Mouse (Mus musculus): ENCODE results near the gene Dusp16. TPM values are rescaled to one million over a fixed set of nuclear protein-coding genes. Genes with fewer than 3 reads are reported as not detected.

The Dusp16 gene
- polyA plus RNA-seq, 1 experiment = 8.4 TPM

Other genes with a start within 250 kb of the Dusp16 start
- 26.7 and 26.8 TPM in 2 replicates for gene Lrp6, start 225.7 kb downstream of the Dusp16 start, polyA plus RNA-seq (2012; rRNA removed)
- gene Mansc1, start 160.1 kb downstream of the Dusp16 start, polyA plus RNA-seq (2012; rRNA removed) = 7.6 and 9.2 TPM in 2 replicates
- gene Borcs5, start 153.1 kb downstream of the Dusp16 start, polyA plus RNA-seq (2012; rRNA removed) = 39.4 and 39.6 TPM in 2 replicates
- gene Crebl2, start 37.5 kb upstream of the Dusp16 start, polyA plus RNA-seq (2012; rRNA removed) = 29.2 and 30.2 TPM in 2 replicates
- 27.8 and 28.2 TPM in 2 replicates for gene Gpr19, start 106.0 kb upstream of the Dusp16 start, polyA plus RNA-seq (2012; rRNA removed)
- gene Cdkn1b, start 127.8 kb upstream of the Dusp16 start, polyA plus RNA-seq (2012; rRNA removed) = 28.7 and 30.1 TPM in 2 replicates
- 11.7 and 14.8 TPM in 2 replicates for gene Apold1, start 189.1 kb upstream of the Dusp16 start, polyA plus RNA-seq (2012; rRNA removed)
- gene Ddx47, start 219.0 kb upstream of the Dusp16 start, polyA plus RNA-seq (2012; rRNA removed) = 76.1 and 81.4 TPM in 2 replicates

All from frontal cortex, adult 2 months (tissue).